Mouse (Mus musculus): ENCODE measurements around the gene Smg8.

The Smg8 gene

GRCm38 (mm10) chr11:87043052-87043451, 43.5 kb downstream of the Smg8 start:
- no peak for DNase-seq (ENCODE audit: low read depth)

GRCm38 (mm10) chr11:87039307-87039963, 47.1 kb downstream of the Smg8 start:
- DNase-seq (ENCODE audit: low read depth), result no peak

DNA sequence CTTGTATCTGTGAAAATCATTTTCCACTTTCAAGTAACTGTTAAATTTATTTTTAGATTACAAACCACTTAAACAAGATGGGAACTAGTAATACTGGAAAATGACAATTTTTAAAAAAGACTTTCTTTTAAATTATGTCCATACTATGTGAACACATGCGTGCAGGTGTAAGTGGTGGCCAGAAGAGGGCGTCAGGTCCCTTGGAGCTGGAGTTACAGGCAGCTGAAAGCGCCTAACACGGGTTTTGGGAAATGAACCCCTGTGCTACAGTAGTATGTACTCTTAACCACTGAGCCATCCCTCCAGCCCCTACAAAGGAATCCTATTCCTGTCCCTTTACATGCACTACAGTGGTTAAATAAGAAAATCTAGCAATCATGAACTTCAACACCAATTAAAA, 50.4 kb downstream of the Smg8 start:
- DNase-seq (ENCODE audit: low read depth), result no peak

DNA sequence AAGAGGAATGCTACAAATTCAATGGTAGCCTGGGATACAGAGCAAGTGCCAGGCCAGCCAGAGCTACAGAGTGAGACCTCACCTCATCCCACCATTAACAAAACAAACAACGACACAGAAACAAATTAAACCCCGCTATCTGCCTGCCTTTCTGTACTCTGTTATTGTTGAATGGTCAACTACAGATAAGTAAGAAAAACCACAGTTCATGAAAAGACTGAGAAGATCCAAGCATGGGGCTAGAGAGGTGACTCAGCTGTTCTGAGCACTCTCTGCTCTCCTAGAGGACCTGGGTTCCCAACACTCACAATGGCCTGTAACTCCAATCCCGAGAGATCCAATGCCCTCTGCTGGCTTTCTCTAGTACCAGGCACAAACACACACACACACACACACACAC, 58.4 kb downstream of the Smg8 start:
- DNase-seq (ENCODE audit: low read depth), result no peak

Measured in NIH3T3 (cell line).